Mouse (Mus musculus) kidney, postnatal 36 days (tissue): ENCODE measurements at regions not wholly inside any gene's neighbourhood (a gene's known extent, or its start where the extent isn't known, plus 50 kb on each side); places are given as distances from the start of the nearest gene placed in this dataset.
"Not testable (repeated sequence)": the region's sequence is repeated elsewhere in the genome, so short reads cannot be mapped to it uniquely, and the experiment has no call there.

Experiments
- DNase-seq, 2 experiments: peaks; one replicate each; pipeline ENCODE4 v3.0.0; 2021 to 2022; ENCODE audit warnings: mixed read lengths in 2 of 2

GRCm38 (mm10) chr3:121582711-121583110, 50.5 kb upstream of the Slc44a3 start:
- DNase-seq: not testable (repeated sequence)
